Mouse (Mus musculus): ENCODE measurements around the gene Ndst2. TPM values are rescaled to one million over a fixed set of nuclear protein-coding genes. Genes with fewer than 3 reads are reported as not detected.

Gene Ndst2
- polyA plus RNA-seq, 1 experiment from 2014 or later = 18.2 TPM

DNA sequence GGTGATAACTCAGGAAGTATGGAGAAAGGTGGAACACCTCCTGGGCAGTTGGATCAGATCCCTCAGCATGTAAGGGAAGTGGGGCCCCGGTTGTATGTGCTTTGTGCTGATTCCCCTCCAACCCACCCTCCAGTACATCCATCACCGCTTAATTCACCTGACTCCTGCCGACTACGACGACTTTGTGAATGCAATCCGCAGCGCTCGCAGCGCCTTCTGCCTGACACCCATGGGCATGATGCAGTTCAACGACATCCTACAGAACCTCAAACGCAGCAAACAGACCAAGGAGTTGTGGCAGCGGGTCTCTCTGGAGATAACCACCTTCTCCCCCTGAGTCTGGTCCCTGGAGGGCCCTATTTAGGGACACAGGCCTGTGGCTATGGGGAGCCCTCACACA lies 11.4 kb downstream of the Ndst2 start:
- TF ChIP-seq CTCF (IDR thresholded peaks at IDR 0.05; ENCODE audit: low read depth) = no peak
- Histone ChIP-seq H3K27ac (no peak overlapping the region), H3K4me2 (ENCODE audit: low read length) (no peak overlapping the region), H3K27me3 (ENCODE audit: insufficient read depth, low read length) (no peaks in the 10 kb centered on the region), H3K9me3 (replicated peaks; ENCODE audit: low read length) (no peaks in the 10 kb centered on the region), H3K4me3 (replicated peaks; ENCODE audit: low read depth, low read length) (no peak overlapping the region), H3K9ac (ENCODE audit: low read depth, low read length) (no peak overlapping the region), H3K36me3 (ENCODE audit: insufficient read depth, low read length) (peaks cover 81% of the 10 kb centered on the region), H3K4me1 (replicated peaks; ENCODE audit: insufficient read depth, low read length) (no peaks in the 10 kb centered on the region)
- no peak for DNase-seq (ENCODE audit: low spot score)
- 91% methylated on average over 12 of the region's 12 CpGs for WGBS
- no peak for ATAC-seq (replicated peaks; ENCODE audit: low FRiP score, low read depth)

DNA sequence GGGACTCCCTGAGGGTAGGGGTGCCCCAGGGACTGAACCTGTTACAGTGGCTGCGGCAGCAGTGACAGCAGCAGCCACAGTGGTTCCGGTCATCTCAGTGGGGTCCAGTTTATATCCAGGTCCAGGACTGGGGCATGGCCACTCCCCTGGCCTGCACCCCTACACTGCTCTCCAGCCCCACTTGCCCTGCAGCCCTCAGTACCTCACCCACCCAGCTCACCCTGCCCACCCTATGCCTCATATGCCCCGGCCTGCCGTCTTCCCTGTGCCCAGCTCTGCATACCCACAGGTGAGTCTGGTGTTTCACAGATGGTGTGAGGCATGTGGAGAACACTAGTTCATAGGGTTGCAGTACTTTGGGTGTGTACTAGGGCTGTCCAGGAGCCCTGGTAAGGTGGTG lies 13.0 kb downstream of the Ndst2 start:
- H3K4me2 ChIP-seq (ENCODE audit: low read length) = no peak overlapping the region
- DNase-seq (ENCODE audit: low spot score) (no peak), ATAC-seq (replicated peaks; ENCODE audit: low FRiP score, low read depth) (0 out of 2 replicates have a peak, but pooled peaks have one; percentile 10)
- no peak overlapping the region for H3K9ac ChIP-seq (ENCODE audit: low read depth, low read length)
- H3K27ac ChIP-seq = no peak overlapping the region
- WGBS = 82% methylated on average over 4 of the region's 4 CpGs
- H3K27me3 ChIP-seq (ENCODE audit: insufficient read depth, low read length) = no peaks in the 10 kb centered on the region
- H3K9me3 ChIP-seq (replicated peaks; ENCODE audit: low read length) = no peaks in the 10 kb centered on the region
- H3K4me1 ChIP-seq (replicated peaks; ENCODE audit: insufficient read depth, low read length) = no peaks in the 10 kb centered on the region
- no peak overlapping the region for H3K4me3 ChIP-seq (replicated peaks; ENCODE audit: low read depth, low read length)
- no peak for TF ChIP-seq CTCF (IDR thresholded peaks at IDR 0.05; ENCODE audit: low read depth)
- peaks cover 83% of the 10 kb centered on the region for H3K36me3 ChIP-seq (ENCODE audit: insufficient read depth, low read length)

DNA sequence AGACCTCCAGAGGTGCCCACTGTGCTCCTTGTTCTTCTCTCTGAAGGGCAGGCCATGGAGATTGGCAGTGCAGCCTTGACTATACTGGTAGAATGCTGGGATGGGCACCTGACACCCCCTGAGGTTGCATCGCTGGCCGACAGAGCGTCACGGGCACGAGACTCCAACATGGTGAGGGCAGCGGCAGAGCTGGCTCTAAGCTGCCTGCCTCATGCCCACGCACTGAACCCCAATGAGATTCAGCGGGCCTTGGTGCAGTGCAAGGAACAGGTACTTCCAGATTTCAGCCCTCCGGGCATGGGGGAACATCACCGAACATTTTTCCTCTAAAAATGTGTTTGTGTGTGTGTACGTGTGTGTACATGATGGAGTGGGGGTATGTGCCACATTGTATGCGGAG lies 14.6 kb downstream of the Ndst2 start:
- no peaks in the 10 kb centered on the region for H3K9me3 ChIP-seq (replicated peaks; ENCODE audit: low read length)
- WGBS = 91% methylated on average over 12 of the region's 12 CpGs
- no peaks in the 10 kb centered on the region for H3K27me3 ChIP-seq (ENCODE audit: insufficient read depth, low read length)
- no peak overlapping the region for H3K27ac ChIP-seq
- H3K4me3 ChIP-seq (replicated peaks; ENCODE audit: low read depth, low read length) = no peak overlapping the region
- ATAC-seq (replicated peaks; ENCODE audit: low FRiP score, low read depth) = no peak
- TF ChIP-seq CTCF (IDR thresholded peaks at IDR 0.05; ENCODE audit: low read depth) = no peak
- no peak overlapping the region for H3K4me2 ChIP-seq (ENCODE audit: low read length)
- H3K9ac ChIP-seq (ENCODE audit: low read depth, low read length) = no peak overlapping the region
- H3K4me1 ChIP-seq (replicated peaks; ENCODE audit: insufficient read depth, low read length) = no peaks in the 10 kb centered on the region
- peaks cover 86% of the 10 kb centered on the region for H3K36me3 ChIP-seq (ENCODE audit: insufficient read depth, low read length)
- DNase-seq (ENCODE audit: low spot score) = no peak

DNA sequence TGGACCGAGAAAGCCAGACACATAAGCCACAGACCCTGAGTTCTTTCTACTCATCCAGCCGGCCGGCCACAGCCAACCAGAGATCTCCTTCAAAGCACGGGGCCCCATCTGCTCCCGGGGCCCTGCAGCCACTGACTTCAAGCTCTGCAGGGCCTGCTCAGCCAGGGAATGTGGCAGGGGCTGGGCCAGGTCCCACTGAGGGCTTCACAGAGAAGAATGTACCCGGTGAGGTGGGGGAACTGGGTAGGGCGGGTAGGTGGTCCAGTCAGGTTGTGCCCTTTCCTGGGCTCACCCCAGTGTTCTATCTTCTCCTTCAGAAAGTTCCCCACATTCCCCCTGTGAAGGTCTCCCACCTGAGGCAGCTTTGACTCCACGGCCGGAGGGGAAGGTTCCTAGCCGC lies 15.9 kb downstream of the Ndst2 start:
- no peak overlapping the region for H3K4me2 ChIP-seq (ENCODE audit: low read length)
- TF ChIP-seq CTCF (IDR thresholded peaks at IDR 0.05; ENCODE audit: low read depth) = no peak
- no peaks in the 10 kb centered on the region for H3K9me3 ChIP-seq (replicated peaks; ENCODE audit: low read length)
- H3K4me3 ChIP-seq (replicated peaks; ENCODE audit: low read depth, low read length) = no peak overlapping the region
- 91% methylated on average over 10 of the region's 10 CpGs for WGBS
- DNase-seq (ENCODE audit: low spot score) (no peak), ATAC-seq (replicated peaks; ENCODE audit: low FRiP score, low read depth) (no peak)
- H3K27me3 ChIP-seq (ENCODE audit: insufficient read depth, low read length) = no peaks in the 10 kb centered on the region
- H3K36me3 ChIP-seq (ENCODE audit: insufficient read depth, low read length) = peaks cover 90% of the 10 kb centered on the region
- H3K27ac ChIP-seq = no peak overlapping the region
- no peak overlapping the region for H3K9ac ChIP-seq (ENCODE audit: low read depth, low read length)
- no peaks in the 10 kb centered on the region for H3K4me1 ChIP-seq (replicated peaks; ENCODE audit: insufficient read depth, low read length)

DNA sequence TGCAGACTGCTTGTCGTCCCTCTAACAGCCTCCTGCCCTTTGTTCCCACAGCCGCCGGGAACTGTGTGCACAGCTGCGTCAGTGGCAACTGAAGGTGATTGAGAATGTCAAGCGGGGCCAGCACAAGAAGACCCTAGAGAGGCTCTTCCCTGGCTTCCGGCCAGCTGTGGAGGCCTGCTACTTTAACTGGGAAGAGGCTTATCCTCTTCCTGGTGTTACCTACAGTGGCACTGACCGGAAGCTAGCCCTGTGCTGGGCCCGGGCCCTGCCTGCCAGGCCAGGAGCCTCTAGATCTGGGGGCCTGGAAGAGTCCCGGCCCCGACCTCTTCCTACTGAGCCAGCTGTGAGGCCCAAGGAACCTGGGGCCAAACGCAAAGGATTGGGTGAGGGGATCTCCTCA lies 20.5 kb downstream of the Ndst2 start:
- no peaks in the 10 kb centered on the region for H3K27me3 ChIP-seq (ENCODE audit: insufficient read depth, low read length)
- ATAC-seq (replicated peaks; ENCODE audit: low FRiP score, low read depth) (no peak), DNase-seq (ENCODE audit: low spot score) (no peak)
- H3K9ac ChIP-seq (ENCODE audit: low read depth, low read length) = no peak overlapping the region
- no peak overlapping the region for H3K4me3 ChIP-seq (replicated peaks; ENCODE audit: low read depth, low read length)
- 80% methylated on average over 11 of the region's 11 CpGs for WGBS
- TF ChIP-seq CTCF (IDR thresholded peaks at IDR 0.05; ENCODE audit: low read depth) = no peak
- no peak overlapping the region for H3K27ac ChIP-seq
- no peaks in the 10 kb centered on the region for H3K9me3 ChIP-seq (replicated peaks; ENCODE audit: low read length)
- H3K4me2 ChIP-seq (ENCODE audit: low read length) = no peak overlapping the region
- H3K4me1 ChIP-seq (replicated peaks; ENCODE audit: insufficient read depth, low read length) = peaks cover 6% of the 10 kb centered on the region
- peaks cover 76% of the 10 kb centered on the region for H3K36me3 ChIP-seq (ENCODE audit: insufficient read depth, low read length)

DNA sequence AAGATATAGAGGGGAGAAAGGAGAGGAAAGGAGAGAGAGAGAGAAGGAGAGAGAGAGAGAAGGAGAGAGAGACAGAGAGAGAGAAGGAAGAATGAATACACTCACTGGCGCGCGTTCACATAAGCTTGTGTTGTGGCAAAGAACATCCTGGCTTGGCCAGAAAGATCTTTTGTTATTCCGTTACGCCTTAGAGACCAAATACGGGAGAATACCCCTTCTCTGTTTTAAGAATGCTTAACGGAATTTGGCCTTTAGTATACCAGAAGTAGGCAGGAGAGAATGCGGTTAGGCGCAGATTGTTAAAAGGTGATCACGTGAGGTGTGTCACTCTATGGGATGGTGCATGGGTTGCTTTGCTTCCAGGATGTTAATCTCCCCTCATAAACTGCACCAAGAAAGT lies 26.1 kb downstream of the Ndst2 start:
- Histone ChIP-seq H3K27me3 (ENCODE audit: insufficient read depth, low read length) (no peaks in the 10 kb centered on the region), H3K4me1 (replicated peaks; ENCODE audit: insufficient read depth, low read length) (peaks cover 10% of the 10 kb centered on the region), H3K36me3 (ENCODE audit: insufficient read depth, low read length) (peaks cover 23% of the 10 kb centered on the region), H3K9me3 (replicated peaks; ENCODE audit: low read length) (no peaks in the 10 kb centered on the region), H3K27ac (no peak overlapping the region), H3K9ac (ENCODE audit: low read depth, low read length) (peak overlapping the region; percentile 97), H3K4me3 (replicated peaks; ENCODE audit: low read depth, low read length) (peak overlapping the region; percentile 98), H3K4me2 (ENCODE audit: low read length) (peak overlapping the region; percentile 89)
- 1% methylated on average over 10 of the region's 10 CpGs for WGBS
- no peak for ATAC-seq (replicated peaks; ENCODE audit: low FRiP score, low read depth)
- no peak for DNase-seq (ENCODE audit: low spot score)
- no peak for TF ChIP-seq CTCF (IDR thresholded peaks at IDR 0.05; ENCODE audit: low read depth)

Measured in kidney, postnatal 0 days (tissue).